Mouse (Mus musculus): ENCODE measurements at regions not wholly inside any gene's neighbourhood (a gene's known extent, or its start where the extent isn't known, plus 50 kb on each side); places are given as distances from the start of the nearest gene placed in this dataset.

GRCm38 (mm10) chr7:111420698-111421097, 337.9 kb upstream of the Eif4g2 start:
- no peak for DNase-seq (ENCODE audit: low read depth, low spot score)

- DNase-seq (ENCODE audit: low read depth, low spot score): no peak
These were observed 334.9 kb upstream of the Eif4g2 start for GRCm38 (mm10) chr7:111417735-111418134.

- DNase-seq (ENCODE audit: low read depth, low spot score): no peak
These were observed 333.2 kb upstream of the Eif4g2 start for GRCm38 (mm10) chr7:111416061-111416460.

GRCm38 (mm10) chr7:111413745-111414144, 330.9 kb upstream of the Eif4g2 start:
- DNase-seq (ENCODE audit: low read depth, low spot score): no peak

- no peak for DNase-seq (ENCODE audit: low read depth, low spot score)
These were observed 330.1 kb upstream of the Eif4g2 start for GRCm38 (mm10) chr7:111412957-111413356.

- no peak for DNase-seq (ENCODE audit: low read depth, low spot score)
These were observed 328.6 kb upstream of the Eif4g2 start for GRCm38 (mm10) chr7:111411386-111411960.

- DNase-seq (ENCODE audit: low read depth, low spot score): no peak
These were observed 313.1 kb upstream of the Eif4g2 start for GRCm38 (mm10) chr7:111395972-111396371.

GRCm38 (mm10) chr7:111395111-111395510, 312.3 kb upstream of the Eif4g2 start:
- no peak for DNase-seq (ENCODE audit: low read depth, low spot score)

GRCm38 (mm10) chr7:111393846-111394245, 311.0 kb upstream of the Eif4g2 start:
- DNase-seq (ENCODE audit: low read depth, low spot score): no peak

- no peak for DNase-seq (ENCODE audit: low read depth, low spot score)
These were observed 306.9 kb upstream of the Eif4g2 start for GRCm38 (mm10) chr7:111389690-111390089.

- DNase-seq (ENCODE audit: low read depth, low spot score): no peak
These were observed 291.7 kb upstream of the Eif4g2 start for GRCm38 (mm10) chr7:111374534-111374933.

- no peak for DNase-seq (ENCODE audit: low read depth, low spot score)
These were observed 290.7 kb upstream of the Eif4g2 start for GRCm38 (mm10) chr7:111373380-111374173.

- DNase-seq (ENCODE audit: low read depth, low spot score): no peak
These were observed 287.6 kb upstream of the Eif4g2 start for GRCm38 (mm10) chr7:111370421-111370887.

GRCm38 (mm10) chr7:111368296-111369004, 285.6 kb upstream of the Eif4g2 start:
- no peak for DNase-seq (ENCODE audit: low read depth, low spot score)

- DNase-seq (ENCODE audit: low read depth, low spot score): no peak
These were observed 284.3 kb upstream of the Eif4g2 start for GRCm38 (mm10) chr7:111366951-111367653.

GRCm38 (mm10) chr7:111365384-111365783, 282.6 kb upstream of the Eif4g2 start:
- no peak for DNase-seq (ENCODE audit: low read depth, low spot score)

GRCm38 (mm10) chr7:111363206-111363605, 280.4 kb upstream of the Eif4g2 start:
- no peak for DNase-seq (ENCODE audit: low read depth, low spot score)

- no peak for DNase-seq (ENCODE audit: low read depth, low spot score)
These were observed 279.8 kb upstream of the Eif4g2 start for GRCm38 (mm10) chr7:111362646-111363045.

GRCm38 (mm10) chr7:111355088-111355656, 272.3 kb upstream of the Eif4g2 start:
- DNase-seq (ENCODE audit: low read depth, low spot score): no peak

GRCm38 (mm10) chr7:111354066-111354465, 271.2 kb upstream of the Eif4g2 start:
- no peak for DNase-seq (ENCODE audit: low read depth, low spot score)

- DNase-seq (ENCODE audit: low read depth, low spot score): no peak
These were observed 269.3 kb upstream of the Eif4g2 start for GRCm38 (mm10) chr7:111352176-111352575.
